Comparison of ENCODE assay signal across 17 mouse cellular contexts in the genomic region with DNA sequence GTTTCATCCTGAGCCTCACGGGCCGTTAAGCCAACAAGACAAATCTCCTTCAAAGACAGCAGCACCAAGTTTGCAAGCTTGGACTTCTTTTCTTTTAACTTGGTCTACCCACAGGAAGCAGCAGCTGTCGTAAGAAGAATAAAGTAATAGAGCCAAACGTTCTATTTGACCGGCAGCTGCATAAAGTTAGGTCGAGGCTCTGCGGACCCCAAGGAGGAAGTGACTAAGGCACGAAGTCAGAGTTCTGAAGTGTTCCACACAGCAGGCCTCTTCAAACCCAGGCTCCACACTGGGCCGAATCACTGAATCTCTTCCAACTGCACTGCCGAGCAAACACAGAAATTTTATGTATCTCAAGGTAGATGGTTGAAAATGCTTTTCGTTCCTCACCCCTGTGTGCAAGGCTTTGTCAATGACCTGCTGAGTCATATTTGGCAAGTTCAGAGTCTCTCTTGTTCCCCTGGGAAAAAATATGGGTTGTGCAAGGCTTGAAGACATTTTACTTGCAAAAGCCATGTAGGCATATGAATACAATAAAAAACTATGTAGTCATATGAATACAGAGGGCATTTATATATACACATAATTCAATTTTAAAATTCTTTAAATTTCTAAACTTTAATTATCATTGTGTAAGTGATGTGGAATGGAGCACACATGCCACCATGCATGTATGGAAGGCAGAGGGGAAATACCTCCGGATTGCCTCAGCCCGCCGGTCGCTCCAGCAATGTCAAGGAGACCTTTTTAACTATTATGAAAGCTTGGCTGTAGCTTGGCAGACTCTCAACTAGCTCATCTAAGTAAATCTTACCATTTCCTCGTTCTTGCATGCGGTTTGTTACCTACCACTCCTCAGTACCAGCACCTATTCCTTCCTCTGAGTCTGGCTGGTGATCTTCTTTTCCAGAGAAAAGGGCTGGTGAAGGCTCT. TPM values are rescaled to one million over a fixed set of nuclear protein-coding genes. Genes with fewer than 3 reads are reported as not detected.
A peak's percentile ranks its signal among the peaks of the same experiment; 100 is the strongest.
DNase-seq lines count a peak whose midpoint lies in the region; ATAC-seq lines count a peak whose summit lies in the region.
"Had no signal": no experiment of that assay in that cellular context is flagged by ENCODE, and none has a peak within 500 bp of the region (broad histone marks: within the 10 kb centered on the region; RNA-seq: fewer than 3 reads in every experiment).

No protein-coding gene starts in this region.

- no peak overlapping the region for H3K9ac ChIP-seq in midbrain, embryonic 16.5 days (ENCODE audit: low read depth, low read length)
- H3K9ac ChIP-seq in hindbrain, embryonic 12.5 days = no peak overlapping the region
- H3K9ac ChIP-seq: liver, embryonic 13.5 days; neural tube, embryonic 15.5 days; stomach, embryonic 15.5 days had no signal

- no peak for ATAC-seq in CD4-positive, CD25-positive, alpha-beta regulatory T cell, adult 4 months
- no peak for ATAC-seq in midbrain, embryonic 16.5 days
- ATAC-seq in hindbrain, embryonic 12.5 days (ENCODE audit: low FRiP score) = no peak
- ATAC-seq: hindbrain, embryonic 16.5 days had no signal

- no peaks in the 10 kb centered on the region for H3K36me3 ChIP-seq in midbrain, embryonic 16.5 days (ENCODE audit: control insufficient read depth, insufficient read depth, low read length)
- no peaks in the 10 kb centered on the region for H3K36me3 ChIP-seq in hindbrain, embryonic 12.5 days
- H3K36me3 ChIP-seq: G1E; liver, embryonic 13.5 days; neural tube, embryonic 15.5 days; stomach, embryonic 15.5 days had no signal

- 90% methylated on average over 17 of the region's 17 CpGs for WGBS in midbrain, embryonic 16.5 days
- 92% methylated on average over 17 of the region's 17 CpGs for WGBS in hindbrain, embryonic 12.5 days

- H3K27ac ChIP-seq in midbrain, embryonic 16.5 days (ENCODE audit: low read length) = no peak overlapping the region
- no peak overlapping the region for H3K27ac ChIP-seq in hindbrain, embryonic 12.5 days
- H3K27ac ChIP-seq: liver, embryonic 13.5 days; neural tube, embryonic 15.5 days; stomach, embryonic 15.5 days had no signal

- H3K4me2 ChIP-seq in midbrain, embryonic 16.5 days (ENCODE audit: low read length) = no peak overlapping the region
- no peak overlapping the region for H3K4me2 ChIP-seq in hindbrain, embryonic 12.5 days (replicated peaks)
- H3K4me2 ChIP-seq: liver, embryonic 13.5 days; neural tube, embryonic 15.5 days; stomach, embryonic 15.5 days had no signal

- H3K9me3 ChIP-seq in midbrain, embryonic 16.5 days (replicated peaks; ENCODE audit: control insufficient read depth, low read length, poor library complexity, severe bottlenecking) = peaks cover 1% of the 10 kb centered on the region; the same call in 1 of the 2 replicates
- 0 out of 2 replicates have a peak, but pooled peaks cover 2% of the 10 kb centered on the region for H3K9me3 ChIP-seq in hindbrain, embryonic 12.5 days (replicated peaks)
- H3K9me3 ChIP-seq: liver, embryonic 13.5 days; neural tube, embryonic 15.5 days; stomach, embryonic 15.5 days had no signal

- no peaks in the 10 kb centered on the region for H3K27me3 ChIP-seq in midbrain, embryonic 16.5 days (ENCODE audit: control insufficient read depth, insufficient read depth, low read depth, low read length)
- no peaks in the 10 kb centered on the region for H3K27me3 ChIP-seq in hindbrain, embryonic 12.5 days
- H3K27me3 ChIP-seq: liver, embryonic 13.5 days; neural tube, embryonic 15.5 days; stomach, embryonic 15.5 days had no signal

- H3K4me1 ChIP-seq in midbrain, embryonic 16.5 days (ENCODE audit: control insufficient read depth, insufficient read depth, low read length) = no peaks in the 10 kb centered on the region
- H3K4me1 ChIP-seq in hindbrain, embryonic 12.5 days = no peaks in the 10 kb centered on the region
- H3K4me1 ChIP-seq: liver, embryonic 13.5 days; megakaryocyte, embryonic 14.5 days; neural tube, embryonic 15.5 days; stomach, embryonic 15.5 days had no signal

- DNase-seq in CD4-positive, CD25-positive, alpha-beta regulatory T cell, adult 2 months (ENCODE audit: low read depth, low spot score) = peak; percentile 5
- DNase-seq in 416B (ENCODE audit: low read depth) = peak; percentile 67
- peak; percentile 34 for DNase-seq in gonadal fat pad, adult 2 months (ENCODE audit: low read depth)
- DNase-seq in thymus, postnatal 0 days (ENCODE audit: low spot score) = peak; percentile 59
- DNase-seq in urinary bladder, postnatal 36 days (ENCODE audit: low spot score in 2 of 2) = no peak
- DNase-seq: cerebellum, adult 18-20 months; kidney, adult 18-20 months; kidney, postnatal 4 days; liver, embryonic 13.5 days had no signal

- no peak overlapping the region for H3K4me3 ChIP-seq in midbrain, embryonic 16.5 days (ENCODE audit: low read depth, low read length)
- no peak overlapping the region for H3K4me3 ChIP-seq in hindbrain, embryonic 12.5 days
- H3K4me3 ChIP-seq: liver, embryonic 13.5 days; megakaryocyte, embryonic 14.5 days; neural tube, embryonic 15.5 days; stomach, embryonic 15.5 days had no signal

RNA-seq across cellular contexts. Expression of a gene that starts 29.6 kb away (rescaled TPM):
- 10 to 100 TPM; 28.7 to 36.1 TPM for polyA plus RNA-seq in CD4-positive, CD25-positive, alpha-beta regulatory T cell, adult 4 months (2017; shearing (Covaris generic))
- 26.6 and 26.8 TPM in 2 replicates for polyA plus RNA-seq in gonadal fat pad, adult 2 months (2012; rRNA removed)
- polyA plus RNA-seq in thymus, postnatal 0 days (2015; fragmentation: Nextera tagmentation; extraction: Ambion mirVana) = 17.1 and 18.6 TPM in 2 replicates
- 11.2 and 13.5 TPM in 2 replicates for polyA plus RNA-seq in midbrain, embryonic 16.5 days (2015; fragmentation: Nextera tagmentation; extraction: Ambion mirVana)
- polyA plus RNA-seq in hindbrain, embryonic 12.5 days (2016; fragmentation: Nextera tagmentation; extraction: Ambion mirVana) = 26.0 and 33.3 TPM in 2 replicates

Comparison
In these comparisons a context has a peak if more than half of its experiments do, and no peak if none do; other contexts are left out.
1. DNase-seq: peak in CD4-positive, CD25-positive, alpha-beta regulatory T cell, adult 2 months (single experiment), 416B (single experiment), gonadal fat pad, adult 2 months (single experiment) and thymus, postnatal 0 days (single experiment); none in urinary bladder, postnatal 36 days (0 of 2).